Mouse (Mus musculus): Measurements from ENCODE around the gene Casc4. TPM values are rescaled to one million over a fixed set of nuclear protein-coding genes. Genes with fewer than 3 reads are reported as not detected.
A peak's percentile ranks its signal among the peaks of the same experiment; 100 is the strongest.

Casc4 gene
- polyA plus RNA-seq, 2 experiments, result 3.4 to 3.7 TPM

- DNase-seq (ENCODE audit: low read depth in 3 of 3, low spot score in 3 of 3) (no peak), ATAC-seq (ENCODE audit: insufficient read depth) (no peak)
- Histone ChIP-seq H3K27me3 (ENCODE audit: control insufficient read depth, insufficient read depth, low read length) (no peaks in the 10 kb centered on the region), H3K36me3 (replicated peaks; ENCODE audit: control insufficient read depth, insufficient read depth, low read depth) (no peaks in the 10 kb centered on the region), H3K4me3 (ENCODE audit: insufficient read depth in 1 of 2, low read depth in 2 of 2, low read length in 2 of 2) (no peak overlapping the region), H3K9me3 (ENCODE audit: control insufficient read depth, low read length) (no peaks in the 10 kb centered on the region), H3K4me1 (replicated peaks; ENCODE audit: control insufficient read depth in 2 of 2, insufficient read depth in 2 of 2, low read length in 1 of 2) (no peaks in the 10 kb centered on the region), H3K9ac (replicated peaks) (no peak overlapping the region), H3K4me2 (ENCODE audit: low read depth) (no peak overlapping the region), H3K27ac (no peak overlapping the region)
- TF ChIP-seq EP300 (IDR thresholded peaks at IDR 0.05; ENCODE audit: low read depth), result no peak
- 18% methylated on average over 2 of the region's 2 CpGs for WGBS (ENCODE audit: insufficient replicate concordance)
These were observed 14.7 kb upstream of the Casc4 start for GRCm38 (mm10) chr2:121852045-121852444.

DNA sequence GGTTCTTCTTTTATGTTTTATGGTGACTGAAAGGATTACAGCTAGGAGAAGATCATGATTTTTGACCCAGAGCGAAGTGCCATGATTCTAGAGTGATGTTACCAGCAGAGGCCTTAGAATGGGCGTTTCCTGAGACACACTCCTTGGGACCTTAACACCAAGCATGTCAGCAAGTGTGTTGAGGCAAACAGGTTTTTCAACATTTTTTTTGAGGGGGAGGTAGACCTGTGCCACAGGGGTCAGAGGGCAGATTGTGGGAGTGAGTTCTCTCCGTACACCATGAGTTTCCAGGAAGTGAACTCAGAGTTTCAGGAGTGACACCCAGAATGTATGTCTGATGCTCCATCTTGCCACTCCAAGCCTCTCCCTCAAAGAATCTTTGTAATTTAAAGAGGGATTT lies 12.8 kb upstream of the Casc4 start:
- DNase-seq (ENCODE audit: low read depth in 3 of 3, low spot score in 3 of 3), result no peak
- no peak for ATAC-seq (ENCODE audit: insufficient read depth)
- H3K27ac ChIP-seq, result no peak overlapping the region
- no peak overlapping the region for H3K4me2 ChIP-seq (ENCODE audit: low read depth)
- WGBS (ENCODE audit: insufficient replicate concordance), result 69% methylated on average over 3 of the region's 3 CpGs
- H3K4me3 ChIP-seq (ENCODE audit: insufficient read depth in 1 of 2, low read depth in 2 of 2, low read length in 2 of 2), result no peak overlapping the region
- H3K4me1 ChIP-seq (replicated peaks; ENCODE audit: control insufficient read depth in 2 of 2, insufficient read depth in 2 of 2, low read length in 1 of 2), result no peaks in the 10 kb centered on the region
- H3K9ac ChIP-seq (replicated peaks), result no peak overlapping the region
- TF ChIP-seq EP300 (IDR thresholded peaks at IDR 0.05; ENCODE audit: low read depth), result no peak
- no peak for TF ChIP-seq CTCF (IDR thresholded peaks at IDR 0.05; ENCODE audit: low read depth)
- no peaks in the 10 kb centered on the region for H3K36me3 ChIP-seq (replicated peaks; ENCODE audit: control insufficient read depth, insufficient read depth, low read depth)
- H3K9me3 ChIP-seq (ENCODE audit: control insufficient read depth, low read length), result no peaks in the 10 kb centered on the region
- H3K27me3 ChIP-seq (ENCODE audit: control insufficient read depth, insufficient read depth, low read length), result no peaks in the 10 kb centered on the region

DNA sequence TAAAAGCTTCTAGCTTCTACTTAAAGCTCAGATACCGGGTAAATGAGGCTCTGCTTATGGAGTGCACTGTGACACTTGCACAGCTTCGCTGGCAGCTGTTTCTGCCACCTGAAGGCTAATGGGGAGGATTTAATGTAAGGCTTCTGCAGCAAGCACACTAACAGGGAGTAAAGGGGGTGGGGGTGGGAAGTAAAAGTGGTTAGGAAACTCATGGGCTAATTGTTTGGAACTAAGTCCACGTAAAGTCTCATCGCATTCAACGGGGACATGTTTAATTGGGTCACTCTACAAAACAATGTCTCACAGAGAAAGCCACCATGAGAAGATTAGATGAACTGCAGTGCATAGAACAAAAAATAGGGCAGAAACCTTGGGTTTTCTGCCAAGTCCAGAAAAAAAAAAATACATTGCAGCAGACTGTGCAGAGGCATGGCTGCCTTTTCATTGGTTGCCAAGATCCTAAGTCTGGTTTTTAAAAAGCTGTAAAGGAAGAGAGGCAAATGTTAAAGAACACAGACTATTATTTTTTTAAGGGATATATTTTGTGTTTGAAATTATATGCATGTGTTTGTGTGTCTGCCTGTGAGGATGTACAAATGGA lies 7.3 kb upstream of the Casc4 start:
- TF ChIP-seq EP300 (IDR thresholded peaks at IDR 0.05; ENCODE audit: low read depth) (no peak), CTCF (IDR thresholded peaks at IDR 0.05; ENCODE audit: low read depth) (no peak)
- Histone ChIP-seq H3K9me3 (ENCODE audit: control insufficient read depth, low read length) (no peaks in the 10 kb centered on the region), H3K27ac (no peak overlapping the region), H3K4me2 (ENCODE audit: low read depth) (no peak overlapping the region), H3K36me3 (replicated peaks; ENCODE audit: control insufficient read depth, insufficient read depth, low read depth) (no peaks in the 10 kb centered on the region), H3K9ac (replicated peaks) (no peak overlapping the region), H3K4me3 (ENCODE audit: insufficient read depth in 1 of 2, low read depth in 2 of 2, low read length in 2 of 2) (no peak overlapping the region), H3K4me1 (replicated peaks; ENCODE audit: control insufficient read depth in 2 of 2, insufficient read depth in 2 of 2, low read length in 1 of 2) (no peaks in the 10 kb centered on the region), H3K27me3 (ENCODE audit: control insufficient read depth, insufficient read depth, low read length) (no peaks in the 10 kb centered on the region)
- 68% methylated on average over 5 of the region's 5 CpGs for WGBS (ENCODE audit: insufficient replicate concordance)
- no peak for ATAC-seq (ENCODE audit: insufficient read depth)
- DNase-seq (ENCODE audit: low read depth in 3 of 3, low spot score in 3 of 3), result no peak

GRCm38 (mm10) chr2:121866071-121866601 lies 634 bp upstream of the Casc4 start:
- H3K36me3 ChIP-seq (replicated peaks; ENCODE audit: control insufficient read depth, insufficient read depth, low read depth), result no peaks in the 10 kb centered on the region
- DNase-seq (ENCODE audit: low read depth in 3 of 3, low spot score in 3 of 3) (no peak), ATAC-seq (ENCODE audit: insufficient read depth) (no peak)
- no peaks in the 10 kb centered on the region for H3K9me3 ChIP-seq (ENCODE audit: control insufficient read depth, low read length)
- 6% methylated on average over 18 of the region's 18 CpGs for WGBS (ENCODE audit: insufficient replicate concordance)
- peak overlapping the region; percentile 77 to 85 for H3K4me3 ChIP-seq (ENCODE audit: insufficient read depth in 1 of 2, low read depth in 2 of 2, low read length in 2 of 2)
- H3K27ac ChIP-seq, result no peak overlapping the region
- peak overlapping the region; percentile 36; the same call in 1 of the 2 replicates for H3K9ac ChIP-seq (replicated peaks)
- peak overlapping the region; percentile 68 for H3K4me2 ChIP-seq (ENCODE audit: low read depth)
- H3K27me3 ChIP-seq (ENCODE audit: control insufficient read depth, insufficient read depth, low read length), result peaks cover 5% of the 10 kb centered on the region; the same call in 1 of the 2 replicates
- peaks cover 3 to 5% of the 10 kb centered on the region in 2 experiments; a peak in 2 of 4 replicates for H3K4me1 ChIP-seq (replicated peaks; ENCODE audit: control insufficient read depth in 2 of 2, insufficient read depth in 2 of 2, low read length in 1 of 2)
- TF ChIP-seq CTCF (IDR thresholded peaks at IDR 0.05; ENCODE audit: low read depth) (no peak), EP300 (IDR thresholded peaks at IDR 0.05; ENCODE audit: low read depth) (no peak)

GRCm38 (mm10) chr2:121867051-121867928 lies 520 bp downstream of the Casc4 start:
- Histone ChIP-seq H3K4me2 (ENCODE audit: low read depth) (peak overlapping the region; percentile 68), H3K36me3 (replicated peaks; ENCODE audit: control insufficient read depth, insufficient read depth, low read depth) (no peaks in the 10 kb centered on the region), H3K9ac (replicated peaks) (peak overlapping the region; percentile 55), H3K9me3 (ENCODE audit: control insufficient read depth, low read length) (no peaks in the 10 kb centered on the region), H3K27ac (no peak overlapping the region), H3K27me3 (ENCODE audit: control insufficient read depth, insufficient read depth, low read length) (peaks cover 5% of the 10 kb centered on the region; the same call in 1 of the 2 replicates), H3K4me3 (ENCODE audit: insufficient read depth in 1 of 2, low read depth in 2 of 2, low read length in 2 of 2) (peak overlapping the region; percentile 77 to 85), H3K4me1 (replicated peaks; ENCODE audit: control insufficient read depth in 2 of 2, insufficient read depth in 2 of 2, low read length in 1 of 2) (peaks cover 3 to 5% of the 10 kb centered on the region in 2 experiments; a peak in 2 of 4 replicates)
- under 1% methylated on average over 62 of the region's 63 CpGs for WGBS (ENCODE audit: insufficient replicate concordance)
- peak; percentile 49 for ATAC-seq (ENCODE audit: insufficient read depth)
- DNase-seq (ENCODE audit: low read depth in 3 of 3, low spot score in 3 of 3), result no peak
- TF ChIP-seq EP300 (IDR thresholded peaks at IDR 0.05; ENCODE audit: low read depth), result no peak
- no peak for TF ChIP-seq CTCF (IDR thresholded peaks at IDR 0.05; ENCODE audit: low read depth)

Measured in liver, embryonic 14.5 days (tissue).